ENCODE assay signal across 8 mouse cellular contexts in the genomic region with DNA sequence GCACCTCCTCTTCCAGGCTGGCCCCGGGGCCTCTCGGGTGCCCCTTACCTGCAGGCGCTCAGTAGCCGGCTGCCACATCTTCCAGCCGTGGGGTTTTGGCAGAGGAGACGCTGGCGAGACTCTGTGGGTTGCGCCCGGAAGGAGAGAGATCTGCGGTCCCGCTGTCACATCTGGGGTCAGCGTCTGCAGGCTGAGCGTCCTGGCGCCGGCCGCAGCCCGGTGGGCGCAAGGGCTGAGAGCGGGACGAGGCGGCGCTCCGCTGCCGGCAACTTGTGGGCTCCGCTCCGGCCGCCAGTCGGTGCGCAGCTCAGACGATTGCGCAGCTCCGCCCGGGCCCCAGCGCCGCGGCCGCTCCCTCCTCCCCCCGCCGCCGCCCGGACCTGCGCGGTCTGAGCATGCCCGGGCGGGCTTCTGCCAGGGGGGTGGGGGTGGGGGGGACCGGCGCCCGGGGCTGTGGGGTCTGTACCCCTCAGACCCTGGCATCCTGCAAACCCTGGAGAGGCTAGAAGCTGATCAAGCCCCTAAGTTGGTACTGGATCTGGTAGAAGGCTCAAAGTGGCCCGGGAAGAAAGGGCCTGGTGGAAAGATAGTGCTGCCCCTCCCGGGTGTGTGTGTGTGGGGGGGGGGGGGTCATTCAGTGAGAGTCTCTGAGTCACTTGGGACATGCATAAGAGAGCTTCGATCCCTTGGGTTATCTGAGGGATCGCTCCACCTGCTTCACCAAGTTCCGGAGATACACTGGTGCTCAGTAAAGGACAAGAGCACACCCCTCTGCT.
DNase-seq lines count a peak whose midpoint lies in the region; ATAC-seq and TF ChIP-seq lines count a peak whose summit lies in the region.

No protein-coding gene starts in this region.

- peak; percentile 89 for ATAC-seq in intestine, embryonic 14.5 days (replicated peaks; ENCODE audit: low FRiP score, low TSS enrichment, low read depth)
- ATAC-seq in limb, embryonic 11.5 days (ENCODE audit: insufficient number of reproducible peaks, low FRiP score, low TSS enrichment, low read depth), result peak; percentile 78
- peak; percentile 91 for ATAC-seq in midbrain, embryonic 11.5 days (ENCODE audit: low FRiP score)

- H3K4me2 ChIP-seq in intestine, embryonic 14.5 days (ENCODE audit: low read length), result peak overlapping the region; percentile 81
- peak overlapping the region; percentile 69 for H3K4me2 ChIP-seq in limb, embryonic 11.5 days (ENCODE audit: low read depth, severe bottlenecking)
- H3K4me2 ChIP-seq in midbrain, embryonic 11.5 days, result peak overlapping the region; percentile 59

- peaks cover 1% of the 10 kb centered on the region; the same call in 1 of the 2 replicates for H3K4me1 ChIP-seq in cortical plate, adult 2 months (ENCODE audit: control insufficient read depth, insufficient read depth, low read length)
- no peaks in the 10 kb centered on the region for H3K4me1 ChIP-seq in intestine, embryonic 14.5 days (replicated peaks; ENCODE audit: control insufficient read depth, insufficient read depth, low read length)
- H3K4me1 ChIP-seq in limb, embryonic 11.5 days (ENCODE audit: control insufficient read depth, insufficient read depth, low read length), result no peaks in the 10 kb centered on the region
- peaks cover 2% of the 10 kb centered on the region; the same call in 1 of the 2 replicates for H3K4me1 ChIP-seq in midbrain, embryonic 11.5 days (ENCODE audit: control insufficient read depth, insufficient read depth, low read length)

- no peaks in the 10 kb centered on the region for H3K36me3 ChIP-seq in intestine, embryonic 14.5 days (ENCODE audit: control insufficient read depth, insufficient read depth, low read length)
- H3K36me3 ChIP-seq in limb, embryonic 11.5 days (ENCODE audit: control insufficient read depth, insufficient read depth, low read length), result no peaks in the 10 kb centered on the region
- H3K36me3 ChIP-seq in midbrain, embryonic 11.5 days (ENCODE audit: control insufficient read depth, insufficient read depth, low read length), result no peaks in the 10 kb centered on the region

- peak; percentile 30; the same call in 1 of the 2 replicates for TF ChIP-seq POLR2A in cortical plate, adult 2 months (IDR thresholded peaks at IDR 0.05; ENCODE audit: extremely low read depth, insufficient read depth, low read length)

- H3K9me3 ChIP-seq in intestine, embryonic 14.5 days (ENCODE audit: control insufficient read depth, low read length), result no peaks in the 10 kb centered on the region
- H3K9me3 ChIP-seq in limb, embryonic 11.5 days (ENCODE audit: control insufficient read depth, low read length), result no peaks in the 10 kb centered on the region
- no peaks in the 10 kb centered on the region for H3K9me3 ChIP-seq in midbrain, embryonic 11.5 days (ENCODE audit: control insufficient read depth, low read length)

- H3K27ac ChIP-seq in cortical plate, adult 2 months (ENCODE audit: insufficient read depth, low read length), result peak overlapping the region; percentile 54; the same call in 1 of the 2 replicates
- H3K27ac ChIP-seq in intestine, embryonic 14.5 days (ENCODE audit: low read depth), result no peak overlapping the region
- H3K27ac ChIP-seq in limb, embryonic 11.5 days (replicated peaks; ENCODE audit: low read depth, low read length), result no peak overlapping the region
- no peak overlapping the region; the same call in 1 of the 2 replicates for H3K27ac ChIP-seq in midbrain, embryonic 11.5 days (ENCODE audit: low read depth, low read length)

- peak overlapping the region; percentile 92 for H3K4me3 ChIP-seq in cortical plate, adult 2 months (ENCODE audit: insufficient read depth, low read length)
- H3K4me3 ChIP-seq in intestine, embryonic 14.5 days (ENCODE audit: low read depth, low read length), result peak overlapping the region; percentile 58
- peak overlapping the region; percentile 44 for H3K4me3 ChIP-seq in limb, embryonic 11.5 days (ENCODE audit: low read depth, low read length)
- H3K4me3 ChIP-seq in midbrain, embryonic 11.5 days (ENCODE audit: low read depth, low read length), result peak overlapping the region; percentile 45

- H3K9ac ChIP-seq in intestine, embryonic 14.5 days (ENCODE audit: low read length), result peak overlapping the region; percentile 53
- H3K9ac ChIP-seq in limb, embryonic 11.5 days (ENCODE audit: low read length), result peak overlapping the region; percentile 41
- peak overlapping the region; percentile 55 for H3K9ac ChIP-seq in midbrain, embryonic 11.5 days (ENCODE audit: low read length)

- TF ChIP-seq CTCF in cortical plate, adult 2 months (IDR thresholded peaks at IDR 0.05; ENCODE audit: extremely low read depth, insufficient read depth, low read length), result no peak

- no peaks in the 10 kb centered on the region for H3K27me3 ChIP-seq in intestine, embryonic 14.5 days (replicated peaks; ENCODE audit: control insufficient read depth, insufficient read depth, low read length)
- H3K27me3 ChIP-seq in limb, embryonic 11.5 days (ENCODE audit: control insufficient read depth, insufficient read depth, low read length), result peaks cover 8% of the 10 kb centered on the region
- H3K27me3 ChIP-seq in midbrain, embryonic 11.5 days (ENCODE audit: control insufficient read depth, insufficient read depth, low read length), result peaks cover 5% of the 10 kb centered on the region; the same call in 1 of the 2 replicates

- WGBS in intestine, embryonic 14.5 days, result 2% methylated on average over 38 of the region's 53 CpGs
- WGBS in limb, embryonic 11.5 days, result 3% methylated on average over 41 of the region's 53 CpGs
- WGBS in midbrain, embryonic 11.5 days, result 3% methylated on average over 45 of the region's 53 CpGs

- intact Hi-C loops in gastrocnemius, postnatal 36 days (cut with DNase I), result loop anchor here (10.0 kb wide), 2 partner anchors 300 to 540 kb away; no protein-coding TSS in a partner anchor

- DNase-seq in adrenal gland, postnatal 36 days, result peak; percentile 75 to 86
- DNase-seq in gastrocnemius, postnatal 36 days, result peak; percentile 46 to 47
- peak; percentile 70 for DNase-seq in intestine, embryonic 14.5 days (ENCODE audit: low spot score)
- peak; percentile 54 for DNase-seq in limb, embryonic 11.5 days (ENCODE audit: low spot score)
- DNase-seq in midbrain, embryonic 11.5 days (ENCODE audit: low spot score, missing footprints), result peak; percentile 94
- peak; percentile 68 for DNase-seq in right cerebral cortex, postnatal 4 days
- no peak for DNase-seq in spleen, postnatal 10 days (ENCODE audit: low spot score in 2 of 2)

Comparison
In these comparisons a context has a peak if more than half of its experiments do, and no peak if none do; other contexts are left out.
1. DNase-seq: peak in adrenal gland, postnatal 36 days (2 of 2), gastrocnemius, postnatal 36 days (2 of 2), intestine, embryonic 14.5 days (single experiment), limb, embryonic 11.5 days (single experiment), midbrain, embryonic 11.5 days (single experiment) and right cerebral cortex, postnatal 4 days (single experiment); none in spleen, postnatal 10 days (0 of 2).
2. Peak in every context shown above with its lines, with median percentiles within 50 percentile points of each other: H3K4me3 ChIP-seq, ATAC-seq, H3K4me2 ChIP-seq and H3K9ac ChIP-seq.